Mouse (Mus musculus) olfactory bulb, adult 2 months (tissue): ENCODE results near the gene Bcl2. TPM values are rescaled to one million over a fixed set of nuclear protein-coding genes. Genes with fewer than 3 reads are reported as not detected.

ENCODE experiments used
- H3K27ac ChIP-seq: fragments of 200-500 bp; 2 replicates; pipeline ENCODE4 v1.5.1; 2012; ENCODE audit warnings: low read depth, low read length; ENCODE audit not compliant: insufficient read depth
- H3K4me1 ChIP-seq: fragments of 200-500 bp; 2 replicates; pipeline ENCODE4 v1.6.1; 2012; ENCODE audit warnings: low read length; ENCODE audit not compliant: control insufficient read depth, insufficient read depth
- H3K4me3 ChIP-seq: fragments of 200-500 bp; 2 replicates; pipeline ENCODE4 v1.5.1; 2012; ENCODE audit warnings: mild to moderate bottlenecking, low read depth, low read length, moderate library complexity; ENCODE audit not compliant: insufficient read depth
- CTCF ChIP-seq: fragments of 200-500 bp; IDR thresholded peaks from 2 replicates; pipeline ENCODE4 v1.5.1; 2012; ENCODE audit warnings: low read depth, mild to moderate bottlenecking, low read length, moderate library complexity; ENCODE audit not compliant: insufficient read depth
- POLR2A ChIP-seq: fragments of 200-500 bp; IDR thresholded peaks from 2 replicates; pipeline ENCODE4 v1.6.1; 2012; ENCODE audit warnings: mild to moderate bottlenecking, low read depth, low read length, moderate library complexity; ENCODE audit not compliant: insufficient read depth
- WGBS: fragments of 180-500 bp; shearing (Covaris S2); methylation state at CpG from one replicate; pipeline ENCODE4 v1.1.7; 2018; 5-methylcytosine and 5-hydroxymethylcytosine counted together
- polyA plus RNA-seq: library from polyadenylated mRNA; stranded (reverse); fragments of >200 nt; gene quantifications from 2 replicates; pipeline ENCODE4 v1.2.4, GENCODE M21; 2012; ENCODE audit warnings: low replicate concordance; ENCODE audit not compliant: missing spikeins, insufficient read depth, insufficient read length

The Bcl2 gene
- polyA plus RNA-seq, 1 experiment: not detected

GRCm38 (mm10) chr1:106687435-106688160 is 26.5 kb downstream of the Bcl2 start:
- TF ChIP-seq POLR2A (no peak), CTCF (no peak)
- 0 out of 2 replicates have a peak, but pooled peaks cover 5% of the 10 kb centered on the region for H3K4me1 ChIP-seq
- H3K4me3 ChIP-seq: no peak overlapping the region
- WGBS: 85% methylated on average over 18 of the region's 18 CpGs
- H3K27ac ChIP-seq: no peak overlapping the region

GRCm38 (mm10) chr1:106685702-106686101 is 28.4 kb downstream of the Bcl2 start:
- Histone ChIP-seq H3K27ac (no peak overlapping the region), H3K4me3 (no peak overlapping the region), H3K4me1 (0 out of 2 replicates have a peak, but pooled peaks cover 5% of the 10 kb centered on the region)
- TF ChIP-seq POLR2A (no peak), CTCF (no peak)
- WGBS: 70% methylated on average over 2 of the region's 2 CpGs

GRCm38 (mm10) chr1:106684546-106684945 is 29.5 kb downstream of the Bcl2 start:
- H3K27ac ChIP-seq: no peak overlapping the region
- no peak overlapping the region for H3K4me3 ChIP-seq
- 0 out of 2 replicates have a peak, but pooled peaks cover 5% of the 10 kb centered on the region for H3K4me1 ChIP-seq
- WGBS: 80% methylated on average over 3 of the region's 3 CpGs
- TF ChIP-seq POLR2A (no peak), CTCF (no peak)

GRCm38 (mm10) chr1:106682829-106683228 is 31.2 kb downstream of the Bcl2 start:
- Histone ChIP-seq H3K4me3 (no peak overlapping the region), H3K4me1 (0 out of 2 replicates have a peak, but pooled peaks cover 1% of the 10 kb centered on the region), H3K27ac (no peak overlapping the region)
- 97% methylated on average over 3 of the region's 3 CpGs for WGBS
- TF ChIP-seq CTCF: no peak
- no peak for TF ChIP-seq POLR2A

GRCm38 (mm10) chr1:106679800-106680515 is 34.1 kb downstream of the Bcl2 start:
- no peak overlapping the region for H3K27ac ChIP-seq
- 78% methylated on average over 6 of the region's 6 CpGs for WGBS
- no peaks in the 10 kb centered on the region for H3K4me1 ChIP-seq
- TF ChIP-seq POLR2A (no peak), CTCF (no peak)
- H3K4me3 ChIP-seq: no peak overlapping the region

- WGBS: 84% methylated on average over 5 of the region's 5 CpGs
These were observed 36.0 kb downstream of the Bcl2 start for GRCm38 (mm10) chr1:106678060-106678478.

GRCm38 (mm10) chr1:106666140-106667088 is 47.7 kb downstream of the Bcl2 start:
- H3K27ac ChIP-seq: no peak overlapping the region
- H3K4me1 ChIP-seq: no peaks in the 10 kb centered on the region; the same call in 1 of the 2 replicates
- WGBS: 67% methylated on average over 8 of the region's 8 CpGs
- no peak for TF ChIP-seq POLR2A
- no peak for TF ChIP-seq CTCF
- no peak overlapping the region for H3K4me3 ChIP-seq

More at GRCm38 (mm10) chr1:106678060-106678478, 36.0 kb downstream of the Bcl2 start:
- no peak overlapping the region for H3K4me3 ChIP-seq
- no peaks in the 10 kb centered on the region for H3K4me1 ChIP-seq
- TF ChIP-seq CTCF: no peak
- no peak for TF ChIP-seq POLR2A
- H3K27ac ChIP-seq: no peak overlapping the region

GRCm38 (mm10) chr1:106664978-106665377 is 49.1 kb downstream of the Bcl2 start:
- Histone ChIP-seq H3K27ac (no peak overlapping the region), H3K4me3 (no peak overlapping the region), H3K4me1 (no peaks in the 10 kb centered on the region; the same call in 1 of the 2 replicates)
- 96% methylated on average over 1 of the region's 1 CpGs for WGBS
- TF ChIP-seq POLR2A: no peak
